Mouse (Mus musculus) heart, adult 2 months (tissue): ENCODE measurements at regions not wholly inside any gene's neighbourhood (a gene's known extent, or its start where the extent isn't known, plus 50 kb on each side); places are given as distances from the start of the nearest gene placed in this dataset.

Experiments used
- DNase-seq, 2 experiments: peaks; one replicate each; pipeline ENCODE4 v3.0.0; 2021
- H3K27ac ChIP-seq: fragments of 200-600 bp; 2 replicates; pipeline ENCODE4 v1.8.1; 2022
- H3K27me3 ChIP-seq: fragments of 200-500 bp; 2 replicates; pipeline ENCODE4 v1.6.1; 2012; ENCODE audit warnings: mild to moderate bottlenecking, low read length, inconsistent platforms, mixed read lengths; ENCODE audit not compliant: control insufficient read depth, insufficient read depth
- H3K36me3 ChIP-seq: fragments of 200-500 bp; 2 replicates; pipeline ENCODE4 v1.6.1; 2012; ENCODE audit warnings: low read length, inconsistent platforms; ENCODE audit not compliant: control insufficient read depth, insufficient read depth
- H3K4me1 ChIP-seq: fragments of 200-500 bp; 2 replicates; pipeline ENCODE4 v1.6.1; 2011; ENCODE audit warnings: low read length; ENCODE audit not compliant: control insufficient read depth, insufficient read depth
- H3K4me3 ChIP-seq: fragments of 200-600 bp; 2 replicates; pipeline ENCODE4 v1.8.1; 2022
- H3K79me2 ChIP-seq: fragments of 200-500 bp; replicated peaks from 2 replicates; pipeline ENCODE4 v1.6.1; 2012; ENCODE audit warnings: mild to moderate bottlenecking, inconsistent platforms, low read length, moderate library complexity, mixed read lengths; ENCODE audit not compliant: control insufficient read depth, insufficient read depth
- H3K9ac ChIP-seq: fragments of 200-500 bp; 2 replicates; pipeline ENCODE4 v1.6.1; 2012; ENCODE audit warnings: low read depth, mild to moderate bottlenecking, control low read depth, inconsistent platforms, low read length, mixed read lengths
- CTCF ChIP-seq: fragments of 200-600 bp; IDR thresholded peaks from 2 replicates; pipeline ENCODE4 v1.8.1; 2022; ENCODE audit warnings: antibody characterized with exemption, mild to moderate bottlenecking, moderate library complexity
- EP300 ChIP-seq: fragments of 200-500 bp; IDR thresholded peaks from 2 replicates; pipeline ENCODE4 v1.6.1; 2011; ENCODE audit warnings: low read depth, low read length, control low read depth; ENCODE audit not compliant: insufficient read depth
- POLR2A ChIP-seq: fragments of 200-500 bp; IDR thresholded peaks from 2 replicates; pipeline ENCODE4 v1.6.1; 2011; ENCODE audit warnings: mild to moderate bottlenecking, low read depth, low read length, control low read depth; ENCODE audit not compliant: insufficient read depth
- WGBS: fragments of 180-500 bp; shearing (Covaris S2); methylation state at CpG from one replicate; pipeline ENCODE4 v1.1.7; 2018; 5-methylcytosine and 5-hydroxymethylcytosine counted together
- intact Hi-C: fragments of 180-260 bp; cut with DNase I; formaldehyde crosslinking; loops from one replicate; pipeline ENCODE4 v1.15.1; 2025

- intact Hi-C loops = no loop called here
- no peak overlapping the region for H3K9ac ChIP-seq
- no peaks in the 10 kb centered on the region for H3K4me1 ChIP-seq
- TF ChIP-seq EP300 = no peak
- TF ChIP-seq CTCF = no peak
- TF ChIP-seq POLR2A = no peak
- peak in 1 of 2 experiments; percentile 15 for DNase-seq
- WGBS = 83% methylated on average over 1 of the region's 1 CpGs
- no peaks in the 10 kb centered on the region; the same call in 1 of the 2 replicates for H3K27me3 ChIP-seq
- H3K4me3 ChIP-seq = no peak overlapping the region
- no peaks in the 10 kb centered on the region for H3K79me2 ChIP-seq
- H3K27ac ChIP-seq = no peak overlapping the region
- H3K36me3 ChIP-seq = no peaks in the 10 kb centered on the region
These were observed 96.1 kb downstream of the Cct6b start for GRCm38 (mm10) chr11:82668026-82668425.

- H3K9ac ChIP-seq = no peak overlapping the region
- H3K27ac ChIP-seq = no peak overlapping the region
- WGBS = 83% methylated on average over 1 of the region's 1 CpGs
- H3K36me3 ChIP-seq = no peaks in the 10 kb centered on the region
- intact Hi-C loops = no loop called here
- TF ChIP-seq POLR2A (no peak), CTCF (no peak), EP300 (no peak)
- no peaks in the 10 kb centered on the region; the same call in 1 of the 2 replicates for H3K27me3 ChIP-seq
- H3K4me3 ChIP-seq = no peak overlapping the region
- no peaks in the 10 kb centered on the region for H3K4me1 ChIP-seq
- DNase-seq = no peak
- no peaks in the 10 kb centered on the region for H3K79me2 ChIP-seq
These were observed 100.0 kb downstream of the Cct6b start for GRCm38 (mm10) chr11:82664076-82664475.

- intact Hi-C loops = no loop called here
- no peaks in the 10 kb centered on the region for H3K79me2 ChIP-seq
- TF ChIP-seq EP300 (no peak), POLR2A (no peak), CTCF (no peak)
- no peaks in the 10 kb centered on the region; the same call in 1 of the 2 replicates for H3K27me3 ChIP-seq
- no peak overlapping the region for H3K27ac ChIP-seq
- H3K4me1 ChIP-seq = no peaks in the 10 kb centered on the region
- DNase-seq = no peak
- H3K36me3 ChIP-seq = no peaks in the 10 kb centered on the region
- no peak overlapping the region for H3K9ac ChIP-seq
- whole genome bisulfite sequencing = 36% methylated on average over 3 of the region's 3 CpGs
- no peak overlapping the region for H3K4me3 ChIP-seq
These were observed 102.0 kb downstream of the Cct6b start for GRCm38 (mm10) chr11:82662086-82662485.

- DNase-seq = no peak
- WGBS = 47% methylated on average over 5 of the region's 5 CpGs
- no peak overlapping the region for H3K9ac ChIP-seq
- H3K27ac ChIP-seq = no peak overlapping the region
- no peaks in the 10 kb centered on the region for H3K27me3 ChIP-seq
- intact Hi-C loops = no loop called here
- TF ChIP-seq EP300 (no peak), CTCF (no peak), POLR2A (no peak)
- H3K79me2 ChIP-seq = no peaks in the 10 kb centered on the region
- no peaks in the 10 kb centered on the region for H3K36me3 ChIP-seq
- H3K4me1 ChIP-seq = no peaks in the 10 kb centered on the region
- H3K4me3 ChIP-seq = no peak overlapping the region
These were observed 112.4 kb downstream of the Cct6b start for GRCm38 (mm10) chr11:82651751-82652150.

GRCm38 (mm10) chr11:82638513-82638912 is 125.6 kb downstream of the Cct6b start:
- H3K27me3 ChIP-seq = no peaks in the 10 kb centered on the region
- no peaks in the 10 kb centered on the region for H3K36me3 ChIP-seq
- H3K4me1 ChIP-seq = no peaks in the 10 kb centered on the region
- WGBS = 26% methylated on average over 4 of the region's 4 CpGs
- H3K4me3 ChIP-seq = no peak overlapping the region
- H3K27ac ChIP-seq = no peak overlapping the region
- no peaks in the 10 kb centered on the region for H3K79me2 ChIP-seq
- no peak for TF ChIP-seq POLR2A
- H3K9ac ChIP-seq = no peak overlapping the region
- DNase-seq = no peak
- intact Hi-C loops = no loop called here

GRCm38 (mm10) chr11:82632191-82632590 is 131.9 kb downstream of the Cct6b start:
- TF ChIP-seq POLR2A = no peak
- no peak for TF ChIP-seq CTCF
- TF ChIP-seq EP300 = no peak
- H3K27ac ChIP-seq = no peak overlapping the region
- no peaks in the 10 kb centered on the region for H3K4me1 ChIP-seq
- WGBS = 94% methylated on average over 1 of the region's 1 CpGs
- no peak overlapping the region for H3K4me3 ChIP-seq
- no peaks in the 10 kb centered on the region for H3K36me3 ChIP-seq
- H3K79me2 ChIP-seq = no peaks in the 10 kb centered on the region
- DNase-seq = no peak
- intact Hi-C loops = no loop called here
- no peak overlapping the region for H3K9ac ChIP-seq
- H3K27me3 ChIP-seq = 0 out of 2 replicates have a peak, but pooled peaks cover 2% of the 10 kb centered on the region

GRCm38 (mm10) chr11:82631387-82631786 is 132.7 kb downstream of the Cct6b start:
- H3K27ac ChIP-seq = no peak overlapping the region
- no peak overlapping the region for H3K4me3 ChIP-seq
- no peak overlapping the region for H3K9ac ChIP-seq
- TF ChIP-seq EP300 = no peak
- no peak for TF ChIP-seq CTCF
- no peak for TF ChIP-seq POLR2A
- no peaks in the 10 kb centered on the region for H3K79me2 ChIP-seq
- no peak for DNase-seq
- WGBS = 25% methylated on average over 4 of the region's 4 CpGs
- no peaks in the 10 kb centered on the region for H3K36me3 ChIP-seq
- intact Hi-C loops = no loop called here
- H3K4me1 ChIP-seq = no peaks in the 10 kb centered on the region
- H3K27me3 ChIP-seq = 0 out of 2 replicates have a peak, but pooled peaks cover 2% of the 10 kb centered on the region
